Comparison of ENCODE assay signal across 28 mouse cellular contexts in genomic region chr15:85519438-85519837, GRCm38 (mm10). TPM values are rescaled to one million over a fixed set of nuclear protein-coding genes. Genes with fewer than 3 reads are reported as not detected.
DNase-seq lines count a peak whose midpoint lies in the region; ATAC-seq lines count a peak whose summit lies in the region.
"Had no signal": no experiment of that assay in that cellular context is flagged by ENCODE, and none has a peak within 500 bp of the region (broad histone marks: within the 10 kb centered on the region; RNA-seq: fewer than 3 reads in every experiment).

No protein-coding gene starts in this region.

- peaks cover 40% of the 10 kb centered on the region for H3K4me1 ChIP-seq in hindbrain, embryonic 10.5 days (replicated peaks)
- H3K4me1 ChIP-seq in hindbrain, embryonic 14.5 days (replicated peaks; ENCODE audit: control insufficient read depth, insufficient read depth, low read length) = peaks cover 3% of the 10 kb centered on the region; the same call in 1 of the 2 replicates
- H3K4me1 ChIP-seq in lung, embryonic 15.5 days = peaks cover 43% of the 10 kb centered on the region
- peaks cover 39% of the 10 kb centered on the region for H3K4me1 ChIP-seq in embryonic facial prominence, embryonic 10.5 days
- peaks cover 10% of the 10 kb centered on the region for H3K4me1 ChIP-seq in intestine, embryonic 16.5 days (ENCODE audit: control insufficient read depth, insufficient read depth, low read length)

- no peak overlapping the region for H3K9ac ChIP-seq in hindbrain, embryonic 14.5 days
- no peak overlapping the region for H3K9ac ChIP-seq in lung, embryonic 15.5 days
- no peak overlapping the region for H3K9ac ChIP-seq in intestine, embryonic 16.5 days (ENCODE audit: low read depth, low read length)
- H3K9ac ChIP-seq: forebrain, embryonic 15.5 days; heart, embryonic 15.5 days; liver, embryonic 12.5 days had no signal

- H3K9me3 ChIP-seq in hindbrain, embryonic 10.5 days = no peaks in the 10 kb centered on the region
- no peaks in the 10 kb centered on the region for H3K9me3 ChIP-seq in hindbrain, embryonic 14.5 days (ENCODE audit: control insufficient read depth, low read length)
- no peaks in the 10 kb centered on the region for H3K9me3 ChIP-seq in lung, embryonic 15.5 days
- H3K9me3 ChIP-seq in embryonic facial prominence, embryonic 10.5 days = no peaks in the 10 kb centered on the region
- no peaks in the 10 kb centered on the region for H3K9me3 ChIP-seq in intestine, embryonic 16.5 days (ENCODE audit: control insufficient read depth, low read length)
- H3K9me3 ChIP-seq: forebrain, embryonic 15.5 days; heart, embryonic 15.5 days; liver, embryonic 12.5 days; midbrain, embryonic 10.5 days had no signal

- intact Hi-C loops in left cerebral cortex, postnatal 10 days (cut with DNase I) = no loop called here

- no peak for DNase-seq in hindbrain, embryonic 10.5 days (ENCODE audit: low spot score)
- no peak for DNase-seq in hindbrain, embryonic 14.5 days (ENCODE audit: low spot score)
- DNase-seq in lung, postnatal 36 days = no peak
- DNase-seq in embryonic facial prominence, embryonic 10.5 days (ENCODE audit: low spot score) = peak; percentile 38
- DNase-seq in right cerebral cortex, postnatal 36 days (ENCODE audit: low spot score in 2 of 2) = no peak
- no peak for DNase-seq in left cerebral cortex, postnatal 10 days (ENCODE audit: extremely low spot score in 1 of 2, low spot score in 2 of 2)
- DNase-seq: adrenal gland, postnatal 14 days; cerebellum, postnatal 14 days; gastrocnemius, postnatal 36 days; kidney, postnatal 14 days; left cerebral cortex, postnatal 4 days; retina, postnatal 1 day; right cerebral cortex, postnatal 4 days; thymus, postnatal 36 days had no signal

- no peak overlapping the region for H3K4me2 ChIP-seq in hindbrain, embryonic 14.5 days (replicated peaks)
- no peak overlapping the region for H3K4me2 ChIP-seq in lung, embryonic 15.5 days
- H3K4me2 ChIP-seq in intestine, embryonic 16.5 days (ENCODE audit: low read depth, low read length) = no peak overlapping the region
- H3K4me2 ChIP-seq: forebrain, embryonic 15.5 days; heart, embryonic 15.5 days; liver, embryonic 12.5 days had no signal

- 58% methylated on average over 4 of the region's 4 CpGs for WGBS in hindbrain, embryonic 10.5 days
- 71% methylated on average over 4 of the region's 4 CpGs for whole genome bisulfite sequencing in hindbrain, embryonic 14.5 days
- 38% methylated on average over 4 of the region's 4 CpGs for WGBS in lung, embryonic 15.5 days
- 55% methylated on average over 4 of the region's 4 CpGs for WGBS in embryonic facial prominence, embryonic 10.5 days
- 58% methylated on average over 4 of the region's 4 CpGs for WGBS in intestine, embryonic 16.5 days

- no peak overlapping the region for H3K4me3 ChIP-seq in hindbrain, embryonic 10.5 days
- no peak overlapping the region for H3K4me3 ChIP-seq in hindbrain, embryonic 14.5 days (replicated peaks; ENCODE audit: low read length)
- no peak overlapping the region for H3K4me3 ChIP-seq in lung, embryonic 15.5 days
- no peak overlapping the region for H3K4me3 ChIP-seq in embryonic facial prominence, embryonic 10.5 days
- H3K4me3 ChIP-seq in intestine, embryonic 16.5 days (ENCODE audit: low read length) = no peak overlapping the region
- H3K4me3 ChIP-seq: forebrain, embryonic 15.5 days; heart, embryonic 15.5 days; layer of hippocampus, adult 2 months; liver, embryonic 12.5 days; midbrain, embryonic 10.5 days had no signal

- peaks cover 47% of the 10 kb centered on the region for H3K27me3 ChIP-seq in hindbrain, embryonic 10.5 days (ENCODE audit: insufficient read depth, poor library complexity, severe bottlenecking)
- H3K27me3 ChIP-seq in hindbrain, embryonic 14.5 days (ENCODE audit: control insufficient read depth, insufficient read depth, low read length) = no peaks in the 10 kb centered on the region
- no peaks in the 10 kb centered on the region for H3K27me3 ChIP-seq in lung, embryonic 15.5 days
- H3K27me3 ChIP-seq in embryonic facial prominence, embryonic 10.5 days (replicated peaks; ENCODE audit: low read depth, poor library complexity, severe bottlenecking) = peaks cover 45% of the 10 kb centered on the region
- H3K27me3 ChIP-seq in intestine, embryonic 16.5 days (replicated peaks; ENCODE audit: control insufficient read depth, insufficient read depth, low read length) = no peaks in the 10 kb centered on the region
- H3K27me3 ChIP-seq: forebrain, embryonic 15.5 days had no signal

- no peaks in the 10 kb centered on the region for H3K36me3 ChIP-seq in hindbrain, embryonic 10.5 days
- no peaks in the 10 kb centered on the region for H3K36me3 ChIP-seq in hindbrain, embryonic 14.5 days (replicated peaks; ENCODE audit: control insufficient read depth, insufficient read depth)
- H3K36me3 ChIP-seq in lung, embryonic 15.5 days = no peaks in the 10 kb centered on the region
- H3K36me3 ChIP-seq in embryonic facial prominence, embryonic 10.5 days (replicated peaks) = no peaks in the 10 kb centered on the region
- no peaks in the 10 kb centered on the region for H3K36me3 ChIP-seq in intestine, embryonic 16.5 days (ENCODE audit: control insufficient read depth, insufficient read depth, low read length)
- H3K36me3 ChIP-seq: forebrain, embryonic 15.5 days; heart, embryonic 15.5 days; liver, embryonic 12.5 days; midbrain, embryonic 10.5 days had no signal

- peak overlapping the region; percentile 30 for H3K27ac ChIP-seq in hindbrain, embryonic 10.5 days
- H3K27ac ChIP-seq in hindbrain, embryonic 14.5 days = no peak overlapping the region
- H3K27ac ChIP-seq in lung, embryonic 15.5 days = peak overlapping the region; percentile 83
- peak overlapping the region; percentile 36; the same call in 1 of the 2 replicates for H3K27ac ChIP-seq in embryonic facial prominence, embryonic 10.5 days (replicated peaks)
- no peak overlapping the region for H3K27ac ChIP-seq in intestine, embryonic 16.5 days (ENCODE audit: low read length)
- H3K27ac ChIP-seq: forebrain, embryonic 15.5 days; heart, embryonic 15.5 days; layer of hippocampus, adult 2 months; liver, embryonic 12.5 days; macrophage had no signal

- no peak for ATAC-seq in hindbrain, embryonic 14.5 days (ENCODE audit: low FRiP score)
- ATAC-seq in lung, embryonic 15.5 days (ENCODE audit: borderline replicate concordance, extremely low read depth, low FRiP score, low TSS enrichment) = peak; percentile 67; the same call in 1 of the 2 replicates
- peak; percentile 46 for ATAC-seq in intestine, embryonic 16.5 days
- ATAC-seq: forebrain, embryonic 15.5 days; liver, embryonic 12.5 days had no signal

RNA-seq across cellular contexts. Expression of gene 7530416G11Rik, which starts 16.4 kb away (rescaled TPM):
- polyA plus RNA-seq in hindbrain, embryonic 10.5 days (2016; fragmentation: Nextera tagmentation; extraction: Ambion mirVana) = not detected in 2 replicates
- polyA plus RNA-seq in hindbrain, embryonic 14.5 days (2014; fragmentation: Nextera tagmentation; extraction: Ambion mirVana) = not detected in 2 replicates
- not detected in 2 replicates for polyA plus RNA-seq in lung, embryonic 15.5 days (2015; fragmentation: Nextera tagmentation; extraction: Ambion mirVana)
- polyA plus RNA-seq in embryonic facial prominence, embryonic 10.5 days (2016; fragmentation: Nextera tagmentation; extraction: Ambion mirVana) = not detected in 2 replicates
- polyA plus RNA-seq in intestine, embryonic 16.5 days (2015; fragmentation: Nextera tagmentation; extraction: Ambion mirVana) = not detected in 2 replicates
- total RNA-seq in left cerebral cortex, postnatal 10 days (2021) = not detected
- total RNA-seq: adrenal gland, postnatal 14 days; gastrocnemius, postnatal 36 days; heart, adult 8-10 months; hematopoietic stem cell, adult 5-6 weeks; layer of hippocampus, adult 2 months; left cerebral cortex, adult 18-20 months; left cerebral cortex, postnatal 4 days; MEL; midbrain, postnatal 0 days had no signal
- polyA plus RNA-seq: brain, embryonic 14.5 days; heart, embryonic 15.5 days; liver, embryonic 12.5 days; macrophage; midbrain, embryonic 10.5 days; midbrain, postnatal 0 days had no signal

Comparison
In these comparisons a context has a peak if more than half of its experiments do, and no peak if none do; other contexts are left out.
1. H3K27ac ChIP-seq: peak in hindbrain, embryonic 10.5 days (single experiment), lung, embryonic 15.5 days (single experiment) and embryonic facial prominence, embryonic 10.5 days (single experiment); none in hindbrain, embryonic 14.5 days (single experiment) and intestine, embryonic 16.5 days (single experiment).